ENCODE assay signal across 8 mouse cellular contexts in the genomic region with DNA sequence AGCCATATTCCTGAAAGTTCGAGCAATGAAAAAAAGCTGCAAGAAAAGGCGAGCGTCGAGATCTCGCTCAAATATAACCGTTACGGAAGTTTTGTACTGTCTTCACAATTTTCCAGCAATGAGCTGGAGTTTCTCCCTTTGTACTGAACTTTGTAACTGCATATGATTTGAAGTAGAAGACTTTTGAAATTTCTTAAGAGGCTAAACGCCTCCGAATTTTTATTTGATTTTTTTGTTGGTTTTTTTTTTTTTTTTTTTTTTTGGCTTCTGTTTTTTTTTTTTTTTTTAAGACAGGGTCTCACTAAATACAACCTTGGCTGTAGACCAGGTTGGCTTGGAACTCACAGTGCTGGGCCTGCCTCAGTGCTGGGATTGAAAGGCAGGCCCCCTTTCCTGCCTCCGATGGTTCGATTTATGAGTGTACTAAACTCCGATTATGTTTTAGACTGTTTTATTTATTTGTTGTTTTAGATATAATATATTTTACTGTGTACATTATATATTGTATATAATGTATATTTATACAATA. TPM values are rescaled to one million over a fixed set of nuclear protein-coding genes. Genes with fewer than 3 reads are reported as not detected.
A peak's percentile ranks its signal among the peaks of the same experiment; 100 is the strongest.
DNase-seq lines count a peak whose midpoint lies in the region; ATAC-seq and TF ChIP-seq lines count a peak whose summit lies in the region.

No protein-coding gene starts in this region.

- H3K9ac ChIP-seq in lung, embryonic 14.5 days = peak overlapping the region; percentile 94
- peak overlapping the region; percentile 97 for H3K9ac ChIP-seq in embryonic facial prominence, embryonic 14.5 days (ENCODE audit: low read depth, low read length)
- peak overlapping the region; percentile 92 for H3K9ac ChIP-seq in intestine, postnatal 0 days (ENCODE audit: low read depth, low read length)
- H3K9ac ChIP-seq in neural tube, embryonic 14.5 days (replicated peaks; ENCODE audit: low read depth, low read length) = peak overlapping the region; percentile 94

- TF ChIP-seq CTCF in lung, embryonic 14.5 days (IDR thresholded peaks at IDR 0.05; ENCODE audit: low read depth) = no peak
- TF ChIP-seq CTCF in intestine, postnatal 0 days (IDR thresholded peaks at IDR 0.05; ENCODE audit: low read depth) = no peak

- peak overlapping the region; percentile 84 for H3K4me2 ChIP-seq in lung, embryonic 14.5 days
- H3K4me2 ChIP-seq in embryonic facial prominence, embryonic 14.5 days (ENCODE audit: low read depth, low read length) = peak overlapping the region; percentile 75
- peak overlapping the region; percentile 63 for H3K4me2 ChIP-seq in intestine, postnatal 0 days (replicated peaks; ENCODE audit: low read depth)
- H3K4me2 ChIP-seq in neural tube, embryonic 14.5 days (ENCODE audit: low read depth, low read length) = peak overlapping the region; percentile 73

- no peak for ATAC-seq in lung, embryonic 14.5 days (ENCODE audit: insufficient read depth)
- no peak for ATAC-seq in embryonic facial prominence, embryonic 14.5 days (ENCODE audit: low read depth)
- no peak for ATAC-seq in intestine, postnatal 0 days
- no peak for ATAC-seq in neural tube, embryonic 14.5 days (ENCODE audit: low read depth)
- no peak for ATAC-seq in megakaryocyte progenitor cell, adult 5-6 weeks (replicated peaks; ENCODE audit: poor library complexity)

- intact Hi-C loops in left cerebral cortex, postnatal 10 days (cut with DNase I) = no loop called here

- 0 out of 2 replicates have a peak, but pooled peaks cover 4% of the 10 kb centered on the region for H3K4me1 ChIP-seq in lung, embryonic 14.5 days (ENCODE audit: insufficient read depth)
- H3K4me1 ChIP-seq in embryonic facial prominence, embryonic 14.5 days (ENCODE audit: control insufficient read depth, insufficient read depth, low read length) = peaks cover 11% of the 10 kb centered on the region
- H3K4me1 ChIP-seq in intestine, postnatal 0 days (replicated peaks; ENCODE audit: control insufficient read depth, insufficient read depth, low read length) = no peaks in the 10 kb centered on the region; the same call in 1 of the 2 replicates
- H3K4me1 ChIP-seq in neural tube, embryonic 14.5 days (ENCODE audit: control insufficient read depth, insufficient read depth, low read length) = peaks cover 9% of the 10 kb centered on the region

- no peaks in the 10 kb centered on the region for H3K9me3 ChIP-seq in lung, embryonic 14.5 days (ENCODE audit: low read depth, low read length)
- H3K9me3 ChIP-seq in embryonic facial prominence, embryonic 14.5 days (ENCODE audit: control insufficient read depth, low read length) = no peaks in the 10 kb centered on the region
- no peaks in the 10 kb centered on the region for H3K9me3 ChIP-seq in intestine, postnatal 0 days (ENCODE audit: control insufficient read depth)
- H3K9me3 ChIP-seq in neural tube, embryonic 14.5 days (ENCODE audit: control insufficient read depth, low read length) = no peaks in the 10 kb centered on the region

- H3K27me3 ChIP-seq in lung, embryonic 14.5 days (ENCODE audit: insufficient read depth, low read length) = no peaks in the 10 kb centered on the region
- no peaks in the 10 kb centered on the region for H3K27me3 ChIP-seq in embryonic facial prominence, embryonic 14.5 days (replicated peaks; ENCODE audit: control insufficient read depth, insufficient read depth, low read length)
- no peaks in the 10 kb centered on the region for H3K27me3 ChIP-seq in intestine, postnatal 0 days (replicated peaks; ENCODE audit: control insufficient read depth, insufficient read depth, low read length)
- no peaks in the 10 kb centered on the region for H3K27me3 ChIP-seq in neural tube, embryonic 14.5 days (ENCODE audit: control insufficient read depth, insufficient read depth, low read length)

- no peak for DNase-seq in lung, embryonic 14.5 days
- DNase-seq in lung, adult 18-20 months = no peak
- peak; percentile 24 for DNase-seq in embryonic facial prominence, embryonic 14.5 days (ENCODE audit: low spot score)
- DNase-seq in left cerebral cortex, postnatal 10 days (ENCODE audit: extremely low spot score in 1 of 2, low spot score in 2 of 2) = no peak
- DNase-seq in adrenal gland, adult (ENCODE audit: inconsistent age in 2 of 2, low spot score in 1 of 2) = no peak

- peaks cover 25% of the 10 kb centered on the region for H3K36me3 ChIP-seq in lung, embryonic 14.5 days (ENCODE audit: insufficient read depth)
- peaks cover 24% of the 10 kb centered on the region for H3K36me3 ChIP-seq in embryonic facial prominence, embryonic 14.5 days (ENCODE audit: control insufficient read depth, insufficient read depth, low read length)
- peaks cover 10% of the 10 kb centered on the region for H3K36me3 ChIP-seq in intestine, postnatal 0 days (ENCODE audit: control insufficient read depth, insufficient read depth)
- H3K36me3 ChIP-seq in neural tube, embryonic 14.5 days (ENCODE audit: control insufficient read depth, insufficient read depth, low read length) = peaks cover 11% of the 10 kb centered on the region

- peak overlapping the region; percentile 99 for H3K4me3 ChIP-seq in lung, embryonic 14.5 days (ENCODE audit: low read depth, low read length)
- peak overlapping the region; percentile 99 for H3K4me3 ChIP-seq in embryonic facial prominence, embryonic 14.5 days (ENCODE audit: low read depth, low read length)
- peak overlapping the region; percentile 95 for H3K4me3 ChIP-seq in intestine, postnatal 0 days (ENCODE audit: low read depth, low read length)
- H3K4me3 ChIP-seq in neural tube, embryonic 14.5 days (ENCODE audit: low read depth, low read length) = peak overlapping the region; percentile 90

- peak overlapping the region; percentile 79 for H3K27ac ChIP-seq in lung, embryonic 14.5 days (ENCODE audit: low read depth)
- peak overlapping the region; percentile 76 for H3K27ac ChIP-seq in embryonic facial prominence, embryonic 14.5 days (replicated peaks; ENCODE audit: low read depth, low read length)
- H3K27ac ChIP-seq in intestine, postnatal 0 days (ENCODE audit: low read depth, low read length) = peak overlapping the region; percentile 80; the same call in 1 of the 2 replicates
- no peak overlapping the region for H3K27ac ChIP-seq in neural tube, embryonic 14.5 days (ENCODE audit: low read depth, low read length)

- 25% methylated on average over 12 of the region's 12 CpGs for WGBS in lung, embryonic 14.5 days
- WGBS in embryonic facial prominence, embryonic 14.5 days = 24% methylated on average over 12 of the region's 12 CpGs
- 24% methylated on average over 12 of the region's 12 CpGs for WGBS in intestine, postnatal 0 days
- WGBS in neural tube, embryonic 14.5 days = 26% methylated on average over 12 of the region's 12 CpGs

RNA-seq across cellular contexts. Expression of a gene that starts 0.4 kb away (rescaled TPM):
- polyA plus RNA-seq in lung, embryonic 14.5 days (2014; fragmentation: Nextera tagmentation; extraction: Ambion mirVana) = 42.1 and 51.4 TPM in 2 replicates
- 38.1 and 44.6 TPM in 2 replicates for polyA plus RNA-seq in embryonic facial prominence, embryonic 14.5 days (2014; fragmentation: Nextera tagmentation; extraction: Ambion mirVana)
- 15.6 and 16.3 TPM in 2 replicates for polyA plus RNA-seq in intestine, postnatal 0 days (2015; fragmentation: Nextera tagmentation; extraction: Ambion mirVana)
- polyA plus RNA-seq in neural tube, embryonic 14.5 days (2014; fragmentation: Nextera tagmentation; extraction: Ambion mirVana) = 31.1 and 39.8 TPM in 2 replicates
- 10 to 100 TPM; 63.1 to 70.3 TPM for total RNA-seq in left cerebral cortex, postnatal 10 days (2021)
- total RNA-seq in megakaryocyte progenitor cell, adult 5-6 weeks (2015) = 37.2 and 41.0 TPM in 2 replicates
- total RNA-seq in megakaryocyte progenitor cell, adult 5-6 weeks (2017) = 34.3 and 35.4 TPM in 2 replicates

RNA-seq across cellular contexts. Expression of a gene that starts 4.5 kb away (rescaled TPM):
- polyA plus RNA-seq in lung, embryonic 14.5 days (2014; fragmentation: Nextera tagmentation; extraction: Ambion mirVana) = not detected in 2 replicates
- 0.63 TPM in 1 of 2 replicates, not detected in the other for polyA plus RNA-seq in embryonic facial prominence, embryonic 14.5 days (2014; fragmentation: Nextera tagmentation; extraction: Ambion mirVana)
- polyA plus RNA-seq in intestine, postnatal 0 days (2015; fragmentation: Nextera tagmentation; extraction: Ambion mirVana) = not detected in 2 replicates
- polyA plus RNA-seq in neural tube, embryonic 14.5 days (2014; fragmentation: Nextera tagmentation; extraction: Ambion mirVana) = not detected in 2 replicates
- total RNA-seq in left cerebral cortex, postnatal 10 days (2021) = not detected
- not detected in 2 replicates for total RNA-seq in megakaryocyte progenitor cell, adult 5-6 weeks (2015)
- total RNA-seq in megakaryocyte progenitor cell, adult 5-6 weeks (2017) = not detected in 2 replicates

RNA-seq across cellular contexts. Expression of a gene that starts 15.4 kb away (rescaled TPM):
- 0.18 TPM in 1 of 2 replicates, not detected in the other for polyA plus RNA-seq in lung, embryonic 14.5 days (2014; fragmentation: Nextera tagmentation; extraction: Ambion mirVana)
- polyA plus RNA-seq in embryonic facial prominence, embryonic 14.5 days (2014; fragmentation: Nextera tagmentation; extraction: Ambion mirVana) = not detected in 2 replicates
- polyA plus RNA-seq in intestine, postnatal 0 days (2015; fragmentation: Nextera tagmentation; extraction: Ambion mirVana) = 0.22 TPM in 1 of 2 replicates, not detected in the other
- 0.31 and 0.59 TPM in 2 replicates for polyA plus RNA-seq in neural tube, embryonic 14.5 days (2014; fragmentation: Nextera tagmentation; extraction: Ambion mirVana)
- total RNA-seq in left cerebral cortex, postnatal 10 days (2021) = under 1 TPM; 0.24 to 0.34 TPM
- 0.27 and 0.32 TPM in 2 replicates for total RNA-seq in megakaryocyte progenitor cell, adult 5-6 weeks (2015)
- total RNA-seq in megakaryocyte progenitor cell, adult 5-6 weeks (2017) = not detected in 2 replicates

RNA-seq across cellular contexts. Expression of a gene that starts 19.9 kb away (rescaled TPM):
- 10.9 and 11.2 TPM in 2 replicates for polyA plus RNA-seq in lung, embryonic 14.5 days (2014; fragmentation: Nextera tagmentation; extraction: Ambion mirVana)
- 12.8 and 15.3 TPM in 2 replicates for polyA plus RNA-seq in embryonic facial prominence, embryonic 14.5 days (2014; fragmentation: Nextera tagmentation; extraction: Ambion mirVana)
- 15.5 and 17.6 TPM in 2 replicates for polyA plus RNA-seq in intestine, postnatal 0 days (2015; fragmentation: Nextera tagmentation; extraction: Ambion mirVana)
- polyA plus RNA-seq in neural tube, embryonic 14.5 days (2014; fragmentation: Nextera tagmentation; extraction: Ambion mirVana) = 12.0 and 12.9 TPM in 2 replicates
- 10 to 100 TPM; 10.6 to 13.8 TPM for total RNA-seq in left cerebral cortex, postnatal 10 days (2021)
- total RNA-seq in megakaryocyte progenitor cell, adult 5-6 weeks (2015) = 10.4 and 10.7 TPM in 2 replicates
- total RNA-seq in megakaryocyte progenitor cell, adult 5-6 weeks (2017) = 9.7 and 14.8 TPM in 2 replicates

RNA-seq across cellular contexts. Expression of a gene that starts 20.0 kb away (rescaled TPM):
- 32.2 and 34.6 TPM in 2 replicates for polyA plus RNA-seq in lung, embryonic 14.5 days (2014; fragmentation: Nextera tagmentation; extraction: Ambion mirVana)
- polyA plus RNA-seq in embryonic facial prominence, embryonic 14.5 days (2014; fragmentation: Nextera tagmentation; extraction: Ambion mirVana) = 27.7 and 27.9 TPM in 2 replicates
- polyA plus RNA-seq in intestine, postnatal 0 days (2015; fragmentation: Nextera tagmentation; extraction: Ambion mirVana) = 14.1 and 16.0 TPM in 2 replicates
- 21.6 and 28.4 TPM in 2 replicates for polyA plus RNA-seq in neural tube, embryonic 14.5 days (2014; fragmentation: Nextera tagmentation; extraction: Ambion mirVana)
- 10 to 100 TPM; 16.8 to 20.8 TPM for total RNA-seq in left cerebral cortex, postnatal 10 days (2021)
- total RNA-seq in megakaryocyte progenitor cell, adult 5-6 weeks (2015) = 24.9 and 27.2 TPM in 2 replicates
- 57.1 and 58.3 TPM in 2 replicates for total RNA-seq in megakaryocyte progenitor cell, adult 5-6 weeks (2017)
